Mouse (Mus musculus): ENCODE data around the gene Unc5b.

GRCm38 (mm10) chr10:60746512-60746911, 84.9 kb downstream of the Unc5b start:
- TF ChIP-seq CTCF (IDR thresholded peaks at IDR 0.05; ENCODE audit: control insufficient read depth, insufficient read depth, low read length): no peak
- TF ChIP-seq POLR2A (IDR thresholded peaks at IDR 0.05; ENCODE audit: borderline replicate concordance, control insufficient read depth, low read depth, low read length): no peak
